Mouse (Mus musculus): ENCODE data around the gene Gpank1.

The Gpank1 gene

DNA sequence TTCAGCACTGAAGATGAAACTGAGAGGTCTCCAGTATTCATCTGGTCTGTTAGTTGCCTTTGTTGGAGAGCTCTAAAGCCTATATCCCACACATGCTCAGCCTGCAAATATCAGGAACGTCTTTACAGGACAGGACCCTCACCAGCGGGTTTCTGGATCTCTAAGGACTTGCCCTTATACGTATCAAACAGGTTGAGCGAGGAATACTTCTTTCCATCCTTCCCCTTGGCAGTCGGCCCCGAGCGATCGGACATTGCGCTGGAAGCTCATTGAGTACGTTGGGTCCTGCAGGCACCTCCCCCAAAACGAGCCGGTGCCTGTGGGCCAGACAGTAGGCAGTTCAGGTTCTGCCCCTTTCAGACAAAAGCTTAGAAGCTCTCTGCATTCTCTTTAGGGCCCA is 41.5 kb downstream of the Gpank1 start:
- DNase-seq: peak; percentile 49

- DNase-seq: no peak
Observed at GRCm38 (mm10) chr17:35163326-35164081, 42.2 kb downstream of the Gpank1 start.

DNA sequence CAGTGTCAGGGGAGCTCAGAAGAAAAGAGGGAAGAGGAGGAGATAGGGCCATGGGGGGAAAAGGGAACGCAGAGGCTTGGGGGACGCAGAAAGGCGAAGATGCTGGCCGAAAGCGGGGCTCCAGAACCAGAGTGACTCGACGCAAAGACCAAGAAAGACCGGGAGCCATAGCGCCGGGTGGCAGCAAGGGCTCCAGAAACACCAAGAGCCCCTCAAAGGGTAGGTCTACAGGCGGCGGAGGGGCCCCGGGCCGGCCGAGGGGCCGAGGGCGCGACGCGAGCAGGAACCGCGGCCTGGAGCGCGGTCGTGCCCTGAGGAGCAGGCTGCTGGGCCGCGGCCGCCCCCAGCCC is 42.9 kb downstream of the Gpank1 start:
- DNase-seq: no peak

DNA sequence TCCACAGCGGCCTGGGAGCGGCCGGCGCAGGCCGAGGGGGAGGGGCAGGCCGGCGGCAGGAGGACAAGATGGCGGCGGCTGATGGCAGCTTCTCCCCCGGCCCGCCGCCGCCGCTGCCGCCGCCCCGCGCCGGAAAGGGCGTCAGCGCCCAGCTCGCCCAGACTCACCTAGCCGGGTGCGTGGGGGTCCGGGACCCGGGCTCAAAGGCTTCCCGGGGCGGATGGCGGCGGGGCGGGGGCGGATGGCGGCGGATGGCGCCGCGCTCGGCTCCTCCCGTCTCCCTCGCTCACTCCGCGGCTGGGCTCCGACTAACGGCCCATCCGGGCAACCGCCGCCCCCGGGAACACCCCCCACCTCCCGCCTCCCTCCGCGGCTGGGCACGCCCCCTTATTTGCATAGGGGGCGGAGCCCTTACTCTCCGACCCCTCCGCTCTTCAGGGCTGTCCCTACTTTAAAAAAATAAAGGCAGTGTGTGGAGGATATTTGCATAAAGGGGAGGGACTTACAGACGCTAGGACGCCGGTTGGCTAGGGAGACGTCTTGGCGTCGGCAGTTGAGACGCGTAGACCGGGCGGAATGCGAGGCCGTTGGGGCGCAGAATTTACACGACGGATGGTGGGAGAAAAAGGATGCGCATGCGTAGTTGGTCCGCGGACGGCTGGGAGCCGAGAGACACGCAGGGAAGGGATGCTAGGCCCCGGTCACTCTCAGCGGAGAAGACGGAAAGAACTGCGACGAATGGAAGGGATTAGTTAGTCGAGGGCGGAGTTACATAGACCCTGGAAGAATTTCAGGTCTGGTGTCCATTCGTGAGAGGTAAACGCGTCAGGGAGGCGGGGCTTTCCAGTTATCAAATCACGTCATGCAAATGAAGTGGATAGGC is 43.6 kb downstream of the Gpank1 start, which contains the start of gene Prrc2a:
Prrc2a (minus strand) TSS at position 330 of the 883 bp plus-strand sequence.
- peak; percentile 97 for DNase-seq

GRCm38 (mm10) chr17:35165451-35166155 is 44.3 kb downstream of the Gpank1 start:
- DNase-seq: no peak

DNA sequence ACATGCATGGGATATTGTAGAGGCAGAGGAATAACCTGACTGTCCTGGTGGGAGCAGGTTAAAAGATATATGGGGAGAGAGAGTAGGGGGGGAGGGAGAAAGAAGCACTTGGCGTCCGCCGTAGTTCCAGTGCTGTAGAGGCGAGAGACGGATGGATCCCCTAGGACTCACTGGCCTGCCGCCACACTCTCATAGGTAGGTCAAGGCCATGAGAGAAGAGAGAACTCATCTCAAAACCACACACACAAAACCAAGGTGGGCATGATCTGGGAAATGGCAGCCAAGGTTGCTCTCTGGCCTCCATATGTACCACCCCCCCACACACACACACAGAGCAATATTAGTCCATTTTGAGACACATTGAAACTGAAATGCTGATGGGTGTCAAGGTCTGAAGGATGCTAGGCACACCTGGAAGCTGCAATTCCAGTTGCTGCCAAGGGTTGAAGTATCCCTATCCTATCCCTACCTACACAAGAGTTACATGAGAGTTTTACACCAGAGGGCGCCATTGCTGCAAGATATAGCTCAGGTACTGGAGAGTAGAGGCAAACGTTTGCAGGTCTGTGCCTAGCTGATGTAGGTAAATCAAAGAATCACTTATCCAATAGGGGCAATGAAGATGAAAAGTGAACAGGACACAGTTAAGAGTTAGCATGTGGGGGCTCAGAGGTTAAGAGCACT is 45.2 kb downstream of the Gpank1 start:
- peak; percentile 80 for DNase-seq

DNA sequence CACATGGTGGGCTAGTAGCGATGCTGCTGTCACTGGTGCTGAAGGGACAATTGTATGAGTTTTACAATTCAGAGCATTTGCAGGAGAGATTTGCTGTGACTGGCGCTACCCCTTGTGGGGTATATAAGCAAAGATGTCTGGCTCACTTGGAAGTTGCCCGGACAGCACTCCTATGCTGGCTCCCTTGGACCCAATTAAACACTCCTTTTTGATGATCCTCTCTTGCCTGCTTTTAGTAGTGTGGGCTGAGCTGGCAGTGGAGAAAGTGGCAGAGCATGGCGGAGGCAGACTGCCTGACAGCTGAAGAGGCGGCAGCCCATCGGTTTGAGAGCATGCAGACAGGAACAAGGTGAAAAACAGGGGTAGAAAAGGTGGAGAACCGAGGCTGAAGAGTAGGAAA is 46.5 kb downstream of the Gpank1 start:
- no peak for DNase-seq

DNA sequence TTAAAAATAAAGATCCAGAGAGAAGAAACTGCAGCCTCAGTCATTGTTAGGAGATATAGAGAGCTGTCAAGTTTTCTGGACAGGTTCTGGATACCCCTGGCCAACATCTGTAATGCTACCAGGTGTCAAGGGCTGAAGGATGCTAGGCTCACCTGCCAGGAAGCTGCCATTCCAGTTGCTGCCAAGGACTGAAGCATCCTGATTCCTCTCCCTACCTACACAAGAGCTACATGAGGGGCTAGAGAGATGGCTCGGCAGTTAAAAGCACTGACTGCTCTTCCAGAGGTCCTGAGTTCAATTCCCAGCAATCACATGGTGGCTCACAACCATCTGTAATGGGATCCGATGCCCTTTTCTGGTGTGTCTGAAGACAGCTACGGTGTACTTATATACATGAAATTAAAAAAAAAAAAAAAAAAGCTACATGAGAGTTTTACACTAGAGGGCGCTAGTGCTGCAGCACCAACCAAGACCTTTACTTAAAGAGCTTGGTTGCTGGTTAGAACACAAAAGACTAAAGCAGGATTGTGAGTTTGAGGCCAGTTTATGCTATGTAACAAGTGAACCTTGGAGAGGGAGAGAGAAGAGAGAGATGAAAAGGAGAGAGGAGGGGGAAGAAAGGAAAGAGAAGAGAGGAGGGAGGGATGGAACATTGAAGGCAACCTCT is 47.4 kb downstream of the Gpank1 start:
- peak; percentile 45 for DNase-seq

GRCm38 (mm10) chr17:35172445-35173234 is 51.4 kb downstream of the Gpank1 start:
- DNase-seq: no peak

DNA sequence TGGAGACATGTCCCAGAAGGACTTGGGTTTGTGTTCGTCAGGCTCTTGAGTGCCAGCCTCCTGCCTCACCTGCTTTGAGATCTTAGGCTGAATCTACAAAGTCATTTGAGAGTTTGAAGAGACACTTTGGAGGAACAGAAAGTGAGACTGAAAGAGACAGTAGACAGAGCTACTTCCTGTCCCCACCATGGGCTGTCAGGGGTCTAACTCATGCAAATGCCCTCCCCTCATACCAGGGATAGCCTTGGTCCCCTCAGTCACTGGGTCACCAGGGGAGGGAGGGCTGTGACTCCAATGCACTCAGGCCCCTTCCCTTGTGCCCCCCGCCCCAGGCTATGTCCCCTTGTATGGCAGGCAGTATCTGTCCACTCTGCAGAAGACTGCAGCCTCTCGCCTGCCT is 52.1 kb downstream of the Gpank1 start:
- DNase-seq: no peak
